Mouse (Mus musculus) kidney, embryonic 14.5 days (tissue): Measurements from ENCODE around the gene Zbtb17. TPM values are rescaled to one million over a fixed set of nuclear protein-coding genes. Genes with fewer than 3 reads are reported as not detected.

Experiments
- ATAC-seq: fragments of 200-750 bp; cut with Nextera tagmentation; 2 replicates; pipeline ENCODE4 v1.8.0; 2017; ENCODE audit warnings: moderate number of reproducible peaks, mild to moderate bottlenecking, moderate TSS enrichment, moderate library complexity; ENCODE audit not compliant: low FRiP score, low TSS enrichment
- H3K27ac ChIP-seq: fragments of 300-500 bp; sonication (generic); 2 replicates; pipeline ENCODE4 v1.5.1; 2014; ENCODE audit warnings: low read depth, mild to moderate bottlenecking, low read length, moderate library complexity, mixed read lengths
- H3K27me3 ChIP-seq: fragments of 300-500 bp; sonication (generic); 2 replicates; pipeline ENCODE4 v1.6.1; 2014; ENCODE audit warnings: mild to moderate bottlenecking, low read length; ENCODE audit not compliant: control insufficient read depth, insufficient read depth
- H3K36me3 ChIP-seq: fragments of 300-500 bp; sonication (generic); 2 replicates; pipeline ENCODE4 v1.6.1; 2014; ENCODE audit warnings: low read length, mixed read lengths; ENCODE audit not compliant: control insufficient read depth, insufficient read depth
- H3K4me1 ChIP-seq: fragments of 300-500 bp; sonication (generic); 2 replicates; pipeline ENCODE4 v1.6.1; 2014; ENCODE audit warnings: low read length, mixed read lengths; ENCODE audit not compliant: control insufficient read depth, insufficient read depth
- H3K4me2 ChIP-seq: fragments of 300-500 bp; sonication (generic); replicated peaks from 2 replicates; pipeline ENCODE4 v1.6.1; 2014; ENCODE audit warnings: low read depth, mild to moderate bottlenecking, low read length
- H3K4me3 ChIP-seq: fragments of 300-500 bp; sonication (generic); 2 replicates; pipeline ENCODE4 v1.5.1; 2014; ENCODE audit warnings: mild to moderate bottlenecking, low read length
- H3K9ac ChIP-seq: fragments of 300-500 bp; sonication (generic); 2 replicates; pipeline ENCODE4 v1.6.1; 2014; ENCODE audit warnings: low read depth, mild to moderate bottlenecking, low read length, moderate library complexity
- H3K9me3 ChIP-seq: fragments of 300-500 bp; sonication (generic); 2 replicates; pipeline ENCODE4 v1.6.1; 2016; ENCODE audit warnings: low read length; ENCODE audit not compliant: control insufficient read depth
- WGBS: fragments of 180-500 bp; shearing (Covaris S2); extraction: QIAGEN DNeasy Blood & Tissue Kit; methylation state at CpG from one replicate; pipeline ENCODE4 v1.1.7; 2014; 5-methylcytosine and 5-hydroxymethylcytosine counted together
- polyA plus RNA-seq: library from polyadenylated mRNA; unstranded; fragments of >200 nt; fragmentation: Nextera tagmentation; extraction: Ambion mirVana; gene quantifications from 2 replicates; pipeline ENCODE4 v1.2.1, GENCODE M21; 2014

The Zbtb17 gene
- polyA plus RNA-seq, 1 experiment from 2014 or later: 37.3 TPM

DNA sequence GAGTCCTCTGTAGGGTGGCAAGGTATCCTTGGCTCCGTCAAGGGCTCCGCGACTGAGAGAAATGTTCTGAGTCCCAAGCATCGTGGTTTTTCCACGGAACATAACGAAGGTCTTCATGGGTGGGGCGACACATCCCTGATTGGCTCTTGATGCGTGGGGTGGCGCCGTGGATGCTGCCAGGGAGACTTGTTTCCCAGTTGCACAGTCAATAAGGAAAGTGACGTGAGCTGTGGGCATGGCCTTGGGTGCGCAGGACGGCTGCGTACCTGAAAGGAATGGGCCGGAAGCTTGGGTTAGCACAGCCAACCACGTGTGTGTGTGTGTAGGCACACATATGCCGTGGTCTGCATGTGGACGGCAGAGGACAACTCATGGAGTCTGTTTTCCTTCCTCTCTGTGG lies 11.3 kb upstream of the Zbtb17 start:
- no peaks in the 10 kb centered on the region for H3K4me1 ChIP-seq
- WGBS: 86% methylated on average over 18 of the region's 18 CpGs

DNA sequence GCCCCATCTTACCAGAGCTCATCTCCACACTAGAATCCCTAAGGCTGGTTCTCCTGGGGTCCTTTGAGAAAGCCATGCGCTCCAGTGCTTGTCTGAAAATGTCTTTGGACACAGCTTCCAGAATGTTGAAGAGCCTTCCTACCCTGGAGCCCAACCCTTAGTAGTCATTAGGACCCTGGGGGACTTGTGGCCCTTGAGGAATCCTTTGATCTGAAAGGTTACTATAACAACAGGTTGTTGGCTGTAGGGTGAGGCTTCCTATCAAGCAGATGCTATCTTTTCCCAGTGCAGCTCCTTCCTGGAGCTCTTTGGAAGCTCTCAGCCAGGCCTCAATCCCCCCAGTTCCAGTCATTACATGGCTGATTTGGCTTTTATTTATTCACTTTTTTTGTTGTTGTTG lies 8.5 kb upstream of the Zbtb17 start, which contains the start of gene Srarp:
Srarp (minus strand) TSS at position 132 of the 400 bp plus-strand sequence.
- Histone ChIP-seq H3K9ac (no peak within 1 kb of the TSS), H3K27ac (no peak within 1 kb of the TSS), H3K27me3 (no peaks in the 10 kb centered on the region), H3K9me3 (no peaks in the 10 kb centered on the region), H3K4me1 (0 out of 2 replicates have a peak, but pooled peaks cover 3% of the 10 kb centered on the region), H3K4me2 (no peak within 1 kb of the TSS), H3K4me3 (no peak within 1 kb of the TSS), H3K36me3 (no peaks in the 10 kb centered on the region)
- 68% methylated on average over 1 of the region's 1 CpGs for WGBS
- ATAC-seq: no peak

More for the DNA sequence above, 11.3 kb upstream of the Zbtb17 start:
- Histone ChIP-seq H3K4me2 (no peak overlapping the region), H3K27me3 (no peaks in the 10 kb centered on the region), H3K9me3 (no peaks in the 10 kb centered on the region), H3K36me3 (no peaks in the 10 kb centered on the region), H3K27ac (no peak overlapping the region), H3K4me3 (no peak overlapping the region), H3K9ac (no peak overlapping the region)
- ATAC-seq: no peak

- Histone ChIP-seq H3K36me3 (no peaks in the 10 kb centered on the region), H3K4me2 (no peak overlapping the region), H3K9me3 (no peaks in the 10 kb centered on the region), H3K27me3 (no peaks in the 10 kb centered on the region), H3K9ac (no peak overlapping the region), H3K27ac (no peak overlapping the region), H3K4me3 (no peak overlapping the region), H3K4me1 (peaks cover 11% of the 10 kb centered on the region; the same call in 1 of the 2 replicates)
- WGBS: 78% methylated on average over 12 of the region's 12 CpGs
- no peak for ATAC-seq
Measured at GRCm38 (mm10) chr4:141439083-141439803, 5.2 kb upstream of the Zbtb17 start.

GRCm38 (mm10) chr4:141440877-141441276 lies 3.6 kb upstream of the Zbtb17 start:
- no peaks in the 10 kb centered on the region for H3K36me3 ChIP-seq
- H3K9me3 ChIP-seq: no peaks in the 10 kb centered on the region
- no peak overlapping the region for H3K4me3 ChIP-seq
- H3K4me1 ChIP-seq: peaks cover 19% of the 10 kb centered on the region
- no peak overlapping the region for H3K27ac ChIP-seq
- H3K27me3 ChIP-seq: no peaks in the 10 kb centered on the region
- ATAC-seq: no peak
- no peak overlapping the region for H3K4me2 ChIP-seq
- no peak overlapping the region for H3K9ac ChIP-seq

DNA sequence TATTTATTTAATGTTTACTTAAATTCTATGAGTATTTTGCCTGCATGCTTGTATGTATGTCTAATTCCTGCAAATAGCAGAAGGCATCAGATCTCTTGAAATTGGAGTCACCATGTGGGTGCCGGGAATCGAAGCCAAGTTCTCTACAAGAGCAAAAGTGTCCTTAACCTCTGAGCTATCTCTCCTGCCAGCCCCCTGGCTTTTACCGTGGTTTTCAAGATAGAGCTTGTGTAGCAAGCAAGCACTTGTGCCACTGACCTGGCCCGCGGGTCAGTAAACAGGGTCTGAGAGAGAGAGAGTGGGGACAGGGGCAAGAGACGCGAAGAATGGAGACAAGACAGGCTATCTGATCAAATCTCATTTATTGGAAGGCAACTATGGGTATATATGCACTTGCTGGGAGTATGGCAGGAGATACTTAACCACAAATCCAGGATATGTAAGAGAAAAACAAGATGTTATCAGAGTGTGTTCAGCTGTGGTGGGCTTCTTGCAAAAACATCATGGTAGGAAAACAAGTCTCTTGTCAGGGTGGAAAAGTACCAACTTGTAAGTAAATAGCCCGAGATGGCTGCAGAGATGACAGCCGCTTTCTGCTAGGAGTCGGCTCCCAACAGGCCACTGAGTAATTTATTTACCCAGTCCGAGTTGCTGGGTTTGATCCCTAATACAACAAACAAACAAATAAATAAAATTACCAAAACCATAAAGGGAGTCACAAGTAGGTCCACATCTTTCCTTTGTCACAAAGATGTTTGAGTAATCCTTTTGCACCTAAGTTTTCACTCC lies 619 bp upstream of the Zbtb17 start:
- no peaks in the 10 kb centered on the region for H3K27me3 ChIP-seq
- ATAC-seq: peak; percentile 4; the same call in 1 of the 2 replicates
- peak overlapping the region; percentile 94 for H3K9ac ChIP-seq
- H3K36me3 ChIP-seq: peaks cover 24% of the 10 kb centered on the region
- H3K4me3 ChIP-seq: peak overlapping the region; percentile 96
- H3K27ac ChIP-seq: peak overlapping the region; percentile 83; the same call in 1 of the 2 replicates
- 38% methylated on average over 11 of the region's 11 CpGs for WGBS
- peak overlapping the region; percentile 77 for H3K4me2 ChIP-seq
- no peaks in the 10 kb centered on the region for H3K9me3 ChIP-seq
- H3K4me1 ChIP-seq: peaks cover 24% of the 10 kb centered on the region

GRCm38 (mm10) chr4:141445328-141445720 lies 870 bp downstream of the Zbtb17 start:
- ATAC-seq: no peak
- no peaks in the 10 kb centered on the region for H3K9me3 ChIP-seq
- H3K4me2 ChIP-seq: peak overlapping the region; percentile 77
- peaks cover 32% of the 10 kb centered on the region for H3K36me3 ChIP-seq
- H3K4me1 ChIP-seq: peaks cover 24% of the 10 kb centered on the region
- H3K27ac ChIP-seq: no peak overlapping the region
- no peaks in the 10 kb centered on the region for H3K27me3 ChIP-seq
- H3K9ac ChIP-seq: peak overlapping the region; percentile 94
- H3K4me3 ChIP-seq: peak overlapping the region; percentile 96
- WGBS: 10% methylated on average over 14 of the region's 14 CpGs

DNA sequence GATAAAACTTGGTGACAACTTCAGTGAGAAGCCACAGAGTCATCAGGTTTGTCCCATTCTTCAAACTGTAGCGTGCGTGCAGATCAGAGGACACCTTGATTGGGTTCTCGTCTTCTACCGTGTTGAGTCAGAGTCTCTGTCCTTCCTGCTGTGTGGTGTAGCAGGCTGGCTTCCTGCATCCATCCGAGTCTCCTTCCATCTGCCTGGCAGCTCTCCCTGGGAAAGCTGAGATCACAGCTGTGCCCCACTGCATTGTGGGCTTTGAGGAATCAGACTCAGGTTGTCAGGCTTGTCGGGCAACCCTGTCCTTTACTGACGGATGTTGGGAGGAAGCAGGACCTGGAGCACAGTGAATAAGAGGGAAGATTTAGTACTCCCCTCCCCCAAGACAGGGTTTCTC lies 1.8 kb downstream of the Zbtb17 start:
- Histone ChIP-seq H3K9ac (no peak overlapping the region), H3K9me3 (no peaks in the 10 kb centered on the region), H3K4me2 (no peak overlapping the region), H3K36me3 (peaks cover 32% of the 10 kb centered on the region), H3K4me3 (no peak overlapping the region), H3K27ac (no peak overlapping the region), H3K27me3 (no peaks in the 10 kb centered on the region), H3K4me1 (peaks cover 21% of the 10 kb centered on the region)
- no peak for ATAC-seq
- WGBS: 78% methylated on average over 7 of the region's 7 CpGs

GRCm38 (mm10) chr4:141451251-141451650 lies 6.8 kb downstream of the Zbtb17 start:
- Histone ChIP-seq H3K4me2 (no peak overlapping the region), H3K9me3 (no peaks in the 10 kb centered on the region), H3K27ac (no peak overlapping the region), H3K27me3 (no peaks in the 10 kb centered on the region), H3K36me3 (peaks cover 48% of the 10 kb centered on the region), H3K9ac (no peak overlapping the region), H3K4me3 (no peak overlapping the region), H3K4me1 (peaks cover 8% of the 10 kb centered on the region; the same call in 1 of the 2 replicates)
- no peak for ATAC-seq
- 91% methylated on average over 2 of the region's 2 CpGs for WGBS

- H3K4me1 ChIP-seq: 0 out of 2 replicates have a peak, but pooled peaks cover 5% of the 10 kb centered on the region
- H3K4me2 ChIP-seq: no peak overlapping the region
- 92% methylated on average over 9 of the region's 9 CpGs for WGBS
- no peaks in the 10 kb centered on the region for H3K9me3 ChIP-seq
- H3K9ac ChIP-seq: no peak overlapping the region
- H3K27me3 ChIP-seq: no peaks in the 10 kb centered on the region
- ATAC-seq: no peak
- H3K4me3 ChIP-seq: no peak overlapping the region
- H3K36me3 ChIP-seq: peaks cover 41% of the 10 kb centered on the region
- no peak overlapping the region for H3K27ac ChIP-seq
Measured at GRCm38 (mm10) chr4:141451916-141452450, 7.5 kb downstream of the Zbtb17 start.
